Mouse (Mus musculus) MEL (cell line): ENCODE measurements around the gene Il31ra. TPM values are rescaled to one million over a fixed set of nuclear protein-coding genes. Genes with fewer than 3 reads are reported as not detected.
A peak's percentile ranks its signal among the peaks of the same experiment; 100 is the strongest.

ENCODE experiments used
- DNase-seq: peaks from one replicate; pipeline ENCODE4 v3.0.0; 2011; ENCODE audit warnings: low read depth, low spot score
- H3K27ac ChIP-seq: 2 replicates; pipeline ENCODE4 v1.5.1; 2012; ENCODE audit warnings: low read depth, mild to moderate bottlenecking, control low read depth, low read length, moderate library complexity; ENCODE audit not compliant: control insufficient read depth
- H3K27me3 ChIP-seq, 2 experiments: fragments of 150-350 bp in 1 of 2; sonication (generic) in 1 of 2; 2 replicates each; pipeline ENCODE4 v1.6.1; 2012; ENCODE audit warnings: low read length in 2 of 2, mild to moderate bottlenecking in 2 of 2, improper control_type of control experiment in 1 of 2, moderate library complexity in 1 of 2; ENCODE audit not compliant: insufficient read depth in 2 of 2, control insufficient read depth in 1 of 2
- H3K36me3 ChIP-seq, 2 experiments: 2 replicates each; pipeline ENCODE4 v1.6.1; 2012 to 2014; ENCODE audit warnings: low read length in 2 of 2, improper control_type of control experiment in 1 of 2, inconsistent platforms in 1 of 2, mild to moderate bottlenecking in 1 of 2; ENCODE audit not compliant: insufficient read depth in 2 of 2, control insufficient read depth in 1 of 2
- H3K4me1 ChIP-seq, 2 experiments: fragments of 150-350 bp in 1 of 2; sonication (generic) in 1 of 2; 2 replicates each; pipeline ENCODE4 v1.6.1; 2012; ENCODE audit warnings: low read length in 2 of 2, improper control_type of control experiment in 1 of 2, mild to moderate bottlenecking in 1 of 2; ENCODE audit not compliant: insufficient read depth in 2 of 2, control insufficient read depth in 1 of 2
- H3K4me3 ChIP-seq, 2 experiments: fragments of 150-350 bp in 1 of 2; sonication (generic) in 1 of 2; 2 replicates each; pipeline ENCODE4 v1.5.1; 2012; ENCODE audit warnings: low read depth in 2 of 2, low read length in 2 of 2, mild to moderate bottlenecking in 2 of 2, moderate library complexity in 2 of 2, control low read depth in 1 of 2, improper control_type of control experiment in 1 of 2; ENCODE audit not compliant: control insufficient read depth in 1 of 2, insufficient read depth in 1 of 2
- H3K79me2 ChIP-seq: 2 replicates; pipeline ENCODE4 v1.6.1; 2012; ENCODE audit warnings: mild to moderate bottlenecking, low read length, moderate library complexity; ENCODE audit not compliant: control insufficient read depth, poor library complexity, insufficient read depth
- H3K9ac ChIP-seq: 2 replicates; pipeline ENCODE4 v1.6.1; 2012; ENCODE audit warnings: low read depth, mild to moderate bottlenecking, control low read depth, low read length, moderate library complexity; ENCODE audit not compliant: control insufficient read depth, poor library complexity, severe bottlenecking
- H3K9me3 ChIP-seq: fragments of 150-350 bp; sonication (generic); replicated peaks from 2 replicates; pipeline ENCODE4 v1.6.1; 2012; ENCODE audit warnings: mild to moderate bottlenecking, low read length, improper control_type of control experiment, moderate library complexity; ENCODE audit not compliant: insufficient read depth
- BHLHE40 ChIP-seq: IDR thresholded peaks from 2 replicates; pipeline ENCODE4 v1.6.1; 2012; ENCODE audit warnings: low read depth, mild to moderate bottlenecking, inconsistent platforms, low read length, improper control_type of control experiment, borderline replicate concordance
- CTCF ChIP-seq, 3 experiments: IDR thresholded peaks in 2 of 3; conservative IDR thresholded peaks in 1 of 3; 2 replicates each; pipeline ENCODE4 v1.5.1; 2011 to 2012; ENCODE audit warnings: low read length in 3 of 3, low read depth in 2 of 3, mild to moderate bottlenecking in 2 of 3, improper control_type of control experiment in 1 of 3, inconsistent platforms in 1 of 3, mixed read lengths in 1 of 3, moderate library complexity in 1 of 3; ENCODE audit not compliant: control insufficient read depth in 1 of 3, insufficient read depth in 1 of 3, poor library complexity in 1 of 3, severe bottlenecking in 1 of 3
- EP300 ChIP-seq, 2 experiments: IDR thresholded peaks; 2 replicates each; pipeline ENCODE4 v1.6.1; 2011; ENCODE audit warnings: improper control_type of control experiment in 2 of 2, low read length in 2 of 2, low read depth in 1 of 2, mild to moderate bottlenecking in 1 of 2
- ETS1 ChIP-seq: IDR thresholded peaks from 2 replicates; pipeline ENCODE4 v1.6.1; 2012; ENCODE audit warnings: low read depth, mild to moderate bottlenecking, inconsistent platforms, low read length, improper control_type of control experiment, moderate library complexity
- GABPA ChIP-seq: IDR thresholded peaks from 2 replicates; pipeline ENCODE4 v1.6.1; 2012; ENCODE audit warnings: low read depth, mild to moderate bottlenecking, inconsistent platforms, low read length, improper control_type of control experiment, moderate library complexity
- GATA1 ChIP-seq: IDR thresholded peaks from 2 replicates; pipeline ENCODE4 v1.6.1; 2011; ENCODE audit warnings: low read depth, low read length, improper control_type of control experiment
- JUND ChIP-seq: IDR thresholded peaks from 2 replicates; pipeline ENCODE4 v1.6.1; 2011; ENCODE audit warnings: low read depth, mild to moderate bottlenecking, improper control_type of control experiment, low read length
- KAT2A ChIP-seq: conservative IDR thresholded peaks from 2 replicates; pipeline ENCODE4 v1.6.1; 2012; ENCODE audit warnings: low read depth, low read length, improper control_type of control experiment, inconsistent platforms
- MAFK ChIP-seq: IDR thresholded peaks from 2 replicates; pipeline ENCODE4 v1.6.1; 2011; ENCODE audit warnings: low read depth, mild to moderate bottlenecking, low read length, improper control_type of control experiment, borderline replicate concordance
- MEF2A ChIP-seq: IDR thresholded peaks from 2 replicates; pipeline ENCODE4 v1.6.1; 2014; ENCODE audit warnings: low read depth, mild to moderate bottlenecking, inconsistent platforms, low read length, improper control_type of control experiment; ENCODE audit not compliant: poor library complexity, insufficient replicate concordance, severe bottlenecking; ENCODE audit errors: extremely low read depth
- MYB ChIP-seq: IDR thresholded peaks from 2 replicates; pipeline ENCODE4 v1.6.1; 2011; ENCODE audit warnings: mild to moderate bottlenecking, low read depth, low read length, improper control_type of control experiment
- POLR2AphosphoS2 ChIP-seq: IDR thresholded peaks from 2 replicates; pipeline ENCODE4 v1.6.1; 2011; ENCODE audit warnings: low read length, improper control_type of control experiment
- RAD21 ChIP-seq: IDR thresholded peaks from 2 replicates; pipeline ENCODE4 v1.6.1; 2011; ENCODE audit warnings: mild to moderate bottlenecking, low read depth, low read length, improper control_type of control experiment
- RCOR1 ChIP-seq: IDR thresholded peaks from 2 replicates; pipeline ENCODE4 v1.6.1; 2012; ENCODE audit warnings: low read depth, mild to moderate bottlenecking, inconsistent platforms, low read length, improper control_type of control experiment
- TAL1 ChIP-seq: IDR thresholded peaks from 2 replicates; pipeline ENCODE4 v1.6.1; 2012; ENCODE audit warnings: mild to moderate bottlenecking, inconsistent platforms, low read length, moderate library complexity, mixed read lengths
- TCF12 ChIP-seq: IDR thresholded peaks from 2 replicates; pipeline ENCODE4 v1.6.1; 2014; ENCODE audit warnings: low read depth, mild to moderate bottlenecking, inconsistent platforms, low read length, improper control_type of control experiment, moderate library complexity
- USF2 ChIP-seq, 2 experiments: IDR thresholded peaks; 2 replicates each; pipeline ENCODE4 v1.6.1; 2011 to 2012; ENCODE audit warnings: improper control_type of control experiment in 2 of 2, low read length in 2 of 2, borderline replicate concordance in 1 of 2, inconsistent platforms in 1 of 2, low read depth in 1 of 2, mild to moderate bottlenecking in 1 of 2; ENCODE audit not compliant: insufficient read depth in 1 of 2
- ZC3H11A ChIP-seq: IDR thresholded peaks from 2 replicates; pipeline ENCODE4 v1.6.1; 2012; ENCODE audit warnings: low read depth, mild to moderate bottlenecking, inconsistent platforms, low read length, improper control_type of control experiment
- polyA plus RNA-seq, 2 experiments: library from polyadenylated mRNA; stranded (reverse) in 1 of 2; unstranded in 1 of 2; fragments of >175 nt in 1 of 2; fragments of >200 nt in 1 of 2; gene quantifications; 2 replicates each; pipeline versions ENCODE4 v1.2.1 to v1.2.4; 2012; ENCODE audit warnings: low replicate concordance in 2 of 2, low read depth in 1 of 2; ENCODE audit not compliant: insufficient read length in 2 of 2, insufficient read depth in 1 of 2, missing spikeins in 1 of 2
- total RNA-seq: library from RNA; depleted of rRNA; stranded (reverse); fragments of 300-350 nt; gene quantifications from 2 replicates; pipeline ENCODE4 v1.2.3, GENCODE M21; 2012

The Il31ra gene
- total and polyA plus RNA-seq, 3 experiments: 2.1 to 2.2 TPM; not detected in 1

GRCm38 (mm10) chr13:112603839-112604238 lies 9.7 kb upstream of the Il31ra start:
- H3K36me3 ChIP-seq: peaks cover 0 to 4% of the 10 kb centered on the region in 2 experiments; a peak in 2 of 4 replicates
- no peak overlapping the region for H3K9ac ChIP-seq
- no peaks in the 10 kb centered on the region for H3K79me2 ChIP-seq
- H3K4me1 ChIP-seq: peaks cover 0 to 11% of the 10 kb centered on the region in 2 experiments; a peak in 3 of 4 replicates
- no peaks in the 10 kb centered on the region for H3K9me3 ChIP-seq
- H3K4me3 ChIP-seq: no peak overlapping the region
- no peak overlapping the region for H3K27ac ChIP-seq
- H3K27me3 ChIP-seq: no peaks in the 10 kb centered on the region
- TF ChIP-seq TCF12: peak; percentile 38; the same call in 1 of the 2 replicates
- TF ChIP-seq MYB: no peak
- no peak for TF ChIP-seq CTCF (IDR thresholded peaks at IDR 0.05 in 2 of 3, conservative IDR thresholded peaks at IDR 0.05 in 1 of 3; ENCODE audit: control insufficient read depth in 1 of 3, insufficient read depth in 1 of 3, low read depth in 2 of 3, low read length in 3 of 3, poor library complexity in 1 of 3, severe bottlenecking in 1 of 3)
- TF ChIP-seq JUND: no peak
- no peak for TF ChIP-seq RCOR1
- TF ChIP-seq MEF2A: no peak
- TF ChIP-seq POLR2AphosphoS2: no peak
- no peak for TF ChIP-seq KAT2A
- TF ChIP-seq EP300 (IDR thresholded peaks at IDR 0.05; ENCODE audit: low read depth in 1 of 2, low read length in 2 of 2): peak in 1 of 2 experiments; percentile 58; a peak in 1 of 4 replicates
- TF ChIP-seq GATA1: peak; percentile 37; the same call in 1 of the 2 replicates
- TF ChIP-seq ZC3H11A: no peak
- TF ChIP-seq RAD21: no peak
- TF ChIP-seq GABPA: no peak
- TF ChIP-seq TAL1: no peak
- TF ChIP-seq MAFK: no peak
- DNase-seq: peak; percentile 65

GRCm38 (mm10) chr13:112602607-112603006 lies 8.4 kb upstream of the Il31ra start:
- Histone ChIP-seq H3K36me3 (peaks cover 0 to 4% of the 10 kb centered on the region in 2 experiments; a peak in 2 of 4 replicates), H3K9ac (no peak overlapping the region), H3K4me1 (peaks cover 0 to 5% of the 10 kb centered on the region in 2 experiments; a peak in 3 of 4 replicates), H3K9me3 (no peaks in the 10 kb centered on the region), H3K27me3 (no peaks in the 10 kb centered on the region), H3K27ac (no peak overlapping the region), H3K79me2 (no peaks in the 10 kb centered on the region), H3K4me3 (no peak overlapping the region)
- TF ChIP-seq BHLHE40 (no peak), ETS1 (no peak), GABPA (no peak), USF2 (IDR thresholded peaks at IDR 0.05; ENCODE audit: borderline replicate concordance in 1 of 2, insufficient read depth in 1 of 2, low read depth in 1 of 2, low read length in 2 of 2) (no peak), MAFK (no peak)
- DNase-seq: no peak
